Mouse (Mus musculus) heart, embryonic 10.5 days (tissue): ENCODE measurements around the gene Lrrc4c. TPM values are rescaled to one million over a fixed set of nuclear protein-coding genes. Genes with fewer than 3 reads are reported as not detected.

ENCODE experiments used
- DNase-seq: peaks from one replicate; pipeline ENCODE4 v3.0.0-alpha.2; 2017; ENCODE audit warnings: low spot score
- H3K27ac ChIP-seq: fragments of 300-500 bp; sonication (generic); 2 replicates; pipeline ENCODE4 v1.5.1; 2016; ENCODE audit warnings: mild to moderate bottlenecking
- H3K27me3 ChIP-seq: fragments of 300-500 bp; sonication (generic); 2 replicates; pipeline ENCODE4 v1.6.1; 2016; ENCODE audit warnings: mild to moderate bottlenecking; ENCODE audit not compliant: poor library complexity, insufficient read depth, severe bottlenecking
- H3K36me3 ChIP-seq: fragments of 300-500 bp; sonication (generic); 2 replicates; pipeline ENCODE4 v1.6.1; 2016; ENCODE audit warnings: mild to moderate bottlenecking, moderate library complexity
- H3K4me1 ChIP-seq: fragments of 300-500 bp; sonication (generic); 2 replicates; pipeline ENCODE4 v1.6.1; 2016; ENCODE audit warnings: mild to moderate bottlenecking
- H3K4me3 ChIP-seq: fragments of 300-500 bp; sonication (generic); 2 replicates; pipeline ENCODE4 v1.5.1; 2016; ENCODE audit warnings: mild to moderate bottlenecking, moderate library complexity
- H3K9me3 ChIP-seq: fragments of 300-500 bp; sonication (generic); 2 replicates; pipeline ENCODE4 v1.6.1; 2016; ENCODE audit warnings: mild to moderate bottlenecking, moderate library complexity
- WGBS: fragments of 180-500 bp; shearing (Covaris S2); methylation state at CpG from one replicate; pipeline ENCODE4 v1.1.7; 2016; 5-methylcytosine and 5-hydroxymethylcytosine counted together
- polyA plus RNA-seq: library from polyadenylated mRNA; unstranded; fragments of >200 nt; fragmentation: Nextera tagmentation; extraction: Ambion mirVana; gene quantifications from 2 replicates; pipeline ENCODE4 v1.2.1, GENCODE M21; 2016

Gene Lrrc4c
- polyA plus RNA-seq, 1 experiment from 2014 or later = 0.39 TPM

- H3K36me3 ChIP-seq = no peaks in the 10 kb centered on the region
- DNase-seq = no peak
- H3K4me1 ChIP-seq = no peaks in the 10 kb centered on the region
- 45% methylated on average over 1 of the region's 1 CpGs for WGBS
- no peaks in the 10 kb centered on the region for H3K9me3 ChIP-seq
- H3K27ac ChIP-seq = no peak overlapping the region
- no peak overlapping the region for H3K4me3 ChIP-seq
- no peaks in the 10 kb centered on the region for H3K27me3 ChIP-seq
These were observed 439.7 kb downstream of the Lrrc4c start for GRCm38 (mm10) chr2:96757701-96758100.

- no peaks in the 10 kb centered on the region for H3K36me3 ChIP-seq
- WGBS = 73% methylated on average over 5 of the region's 5 CpGs
- no peak overlapping the region for H3K27ac ChIP-seq
- DNase-seq = no peak
- H3K27me3 ChIP-seq = no peaks in the 10 kb centered on the region
- no peaks in the 10 kb centered on the region for H3K4me1 ChIP-seq
- H3K4me3 ChIP-seq = no peak overlapping the region
- no peaks in the 10 kb centered on the region for H3K9me3 ChIP-seq
These were observed 445.6 kb downstream of the Lrrc4c start for GRCm38 (mm10) chr2:96763538-96763937.

GRCm38 (mm10) chr2:96775376-96775775 lies 457.4 kb downstream of the Lrrc4c start:
- no peaks in the 10 kb centered on the region for H3K9me3 ChIP-seq
- H3K4me3 ChIP-seq = no peak overlapping the region
- no peaks in the 10 kb centered on the region for H3K36me3 ChIP-seq
- no peak overlapping the region for H3K27ac ChIP-seq
- H3K27me3 ChIP-seq = no peaks in the 10 kb centered on the region
- no peak for DNase-seq
- H3K4me1 ChIP-seq = no peaks in the 10 kb centered on the region

- no peaks in the 10 kb centered on the region for H3K9me3 ChIP-seq
- H3K36me3 ChIP-seq = no peaks in the 10 kb centered on the region
- WGBS = 28% methylated on average over 6 of the region's 6 CpGs
- no peaks in the 10 kb centered on the region for H3K27me3 ChIP-seq
- H3K4me1 ChIP-seq = no peaks in the 10 kb centered on the region
- DNase-seq = no peak
- H3K27ac ChIP-seq = no peak overlapping the region
- H3K4me3 ChIP-seq = no peak overlapping the region
These were observed 478.9 kb downstream of the Lrrc4c start for GRCm38 (mm10) chr2:96796681-96797385.

GRCm38 (mm10) chr2:96850839-96851396 lies 532.9 kb downstream of the Lrrc4c start:
- Histone ChIP-seq H3K4me3 (no peak overlapping the region), H3K4me1 (no peaks in the 10 kb centered on the region), H3K27ac (no peak overlapping the region), H3K27me3 (no peaks in the 10 kb centered on the region), H3K9me3 (no peaks in the 10 kb centered on the region), H3K36me3 (no peaks in the 10 kb centered on the region)
- WGBS = 91% methylated on average over 5 of the region's 5 CpGs
- DNase-seq = no peak

- H3K27ac ChIP-seq = no peak overlapping the region
- no peaks in the 10 kb centered on the region for H3K9me3 ChIP-seq
- no peaks in the 10 kb centered on the region for H3K4me1 ChIP-seq
- no peak overlapping the region for H3K4me3 ChIP-seq
- H3K36me3 ChIP-seq = no peaks in the 10 kb centered on the region
- no peak for DNase-seq
- 94% methylated on average over 1 of the region's 1 CpGs for WGBS
- H3K27me3 ChIP-seq = no peaks in the 10 kb centered on the region
These were observed 535.8 kb downstream of the Lrrc4c start for GRCm38 (mm10) chr2:96853797-96854196.

GRCm38 (mm10) chr2:96876062-96876461 lies 558.1 kb downstream of the Lrrc4c start:
- H3K27ac ChIP-seq = no peak overlapping the region

GRCm38 (mm10) chr2:96949531-96949930 lies 631.6 kb downstream of the Lrrc4c start:
- H3K36me3 ChIP-seq = no peaks in the 10 kb centered on the region
- no peak for DNase-seq
- no peak overlapping the region for H3K27ac ChIP-seq
- H3K27me3 ChIP-seq = no peaks in the 10 kb centered on the region
- 92% methylated on average over 3 of the region's 3 CpGs for WGBS
- H3K9me3 ChIP-seq = no peaks in the 10 kb centered on the region
- no peaks in the 10 kb centered on the region for H3K4me1 ChIP-seq
- no peak overlapping the region for H3K4me3 ChIP-seq

More at GRCm38 (mm10) chr2:96876062-96876461, 558.1 kb downstream of the Lrrc4c start:
- WGBS = 93% methylated on average over 1 of the region's 1 CpGs
- Histone ChIP-seq H3K4me3 (no peak overlapping the region), H3K36me3 (no peaks in the 10 kb centered on the region), H3K27me3 (no peaks in the 10 kb centered on the region), H3K9me3 (no peaks in the 10 kb centered on the region), H3K4me1 (no peaks in the 10 kb centered on the region)
- DNase-seq = no peak

- Histone ChIP-seq H3K36me3 (no peaks in the 10 kb centered on the region), H3K27ac (no peak overlapping the region), H3K27me3 (no peaks in the 10 kb centered on the region), H3K4me3 (no peak overlapping the region), H3K4me1 (no peaks in the 10 kb centered on the region), H3K9me3 (no peaks in the 10 kb centered on the region)
- no peak for DNase-seq
These were observed 681.6 kb downstream of the Lrrc4c start for GRCm38 (mm10) chr2:96999521-96999920.

GRCm38 (mm10) chr2:97018319-97018718 lies 700.4 kb downstream of the Lrrc4c start:
- WGBS = 73% methylated on average over 3 of the region's 3 CpGs
- Histone ChIP-seq H3K36me3 (no peaks in the 10 kb centered on the region), H3K27ac (no peak overlapping the region), H3K4me1 (no peaks in the 10 kb centered on the region), H3K4me3 (no peak overlapping the region), H3K9me3 (no peaks in the 10 kb centered on the region), H3K27me3 (no peaks in the 10 kb centered on the region)
- DNase-seq = no peak

GRCm38 (mm10) chr2:97026991-97027390 lies 709.0 kb downstream of the Lrrc4c start:
- Histone ChIP-seq H3K27ac (no peak overlapping the region), H3K4me1 (no peaks in the 10 kb centered on the region), H3K9me3 (no peaks in the 10 kb centered on the region), H3K36me3 (no peaks in the 10 kb centered on the region), H3K27me3 (no peaks in the 10 kb centered on the region), H3K4me3 (no peak overlapping the region)
- no peak for DNase-seq
- 65% methylated on average over 1 of the region's 1 CpGs for WGBS

- WGBS = 83% methylated on average over 1 of the region's 1 CpGs
- Histone ChIP-seq H3K4me1 (no peaks in the 10 kb centered on the region), H3K27ac (no peak overlapping the region), H3K4me3 (no peak overlapping the region), H3K9me3 (no peaks in the 10 kb centered on the region), H3K36me3 (no peaks in the 10 kb centered on the region), H3K27me3 (no peaks in the 10 kb centered on the region)
- no peak for DNase-seq
These were observed 709.6 kb downstream of the Lrrc4c start for GRCm38 (mm10) chr2:97027585-97027984.

GRCm38 (mm10) chr2:97036401-97036800 lies 718.4 kb downstream of the Lrrc4c start:
- H3K9me3 ChIP-seq = no peaks in the 10 kb centered on the region
- no peaks in the 10 kb centered on the region for H3K27me3 ChIP-seq
- H3K27ac ChIP-seq = no peak overlapping the region
- no peaks in the 10 kb centered on the region for H3K36me3 ChIP-seq
- no peak for DNase-seq
- H3K4me3 ChIP-seq = no peak overlapping the region
- no peaks in the 10 kb centered on the region for H3K4me1 ChIP-seq
